Mouse (Mus musculus) cerebral cortex, adult 2 months (tissue): Measurements from ENCODE around the gene Atp8a2.

Experiments
- WGBS: fragments of 180-500 bp; shearing (Covaris S2); methylation state at CpG from one replicate; pipeline ENCODE4 v1.1.7; 2018; 5-methylcytosine and 5-hydroxymethylcytosine counted together

The Atp8a2 gene

GRCm38 (mm10) chr14:59927804-59928203 is 269.2 kb downstream of the Atp8a2 start:
- WGBS: 84% methylated on average over 5 of the region's 5 CpGs

- 76% methylated on average over 8 of the region's 8 CpGs for WGBS
These were observed 277.1 kb downstream of the Atp8a2 start for GRCm38 (mm10) chr14:59919865-59920264.

- 83% methylated on average over 7 of the region's 7 CpGs for WGBS
These were observed 293.4 kb downstream of the Atp8a2 start for GRCm38 (mm10) chr14:59903484-59904130.

- WGBS: 37% methylated on average over 1 of the region's 1 CpGs
These were observed 303.0 kb downstream of the Atp8a2 start for GRCm38 (mm10) chr14:59893971-59894370.

DNA sequence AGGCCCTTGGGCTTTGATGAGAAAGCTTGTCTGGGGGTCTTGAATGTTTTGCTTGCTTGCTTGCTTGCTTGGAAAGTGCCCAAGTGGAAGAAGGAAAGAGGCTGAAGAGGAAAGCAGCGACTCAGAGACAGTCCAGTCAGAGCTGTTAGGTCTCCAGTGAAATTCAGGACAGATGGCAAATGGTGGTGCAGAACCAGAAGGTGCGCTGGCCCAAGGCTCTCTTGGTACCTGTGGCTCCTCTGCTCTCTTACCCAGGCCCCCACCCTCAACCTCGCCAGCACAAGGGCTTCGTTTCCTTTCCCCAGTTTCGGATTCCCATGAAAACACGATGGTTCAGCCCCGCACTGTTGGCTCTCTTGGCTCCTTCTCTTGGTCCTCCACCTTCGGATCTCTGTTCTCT is 304.9 kb downstream of the Atp8a2 start:
- 89% methylated on average over 8 of the region's 8 CpGs for WGBS

DNA sequence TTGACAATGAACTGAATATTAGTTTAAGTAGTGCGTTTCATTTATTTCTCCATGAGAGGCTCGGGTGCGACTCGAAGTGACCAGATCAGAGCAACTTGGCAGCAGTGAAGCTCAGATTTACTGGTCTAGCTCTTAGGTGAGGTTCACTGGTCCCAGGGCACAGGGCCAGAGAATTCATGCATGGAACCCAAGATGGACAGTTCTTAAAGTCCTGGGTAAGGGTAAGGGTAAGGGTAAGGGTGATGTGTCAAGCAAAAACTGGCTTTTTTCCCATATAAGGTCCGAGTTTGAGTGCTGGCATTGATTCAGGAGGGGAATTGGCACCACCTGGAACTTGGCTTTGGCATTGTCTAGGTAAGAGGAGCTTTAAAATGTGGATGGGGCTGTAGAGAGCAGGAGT is 305.5 kb downstream of the Atp8a2 start:
- 87% methylated on average over 5 of the region's 5 CpGs for WGBS

DNA sequence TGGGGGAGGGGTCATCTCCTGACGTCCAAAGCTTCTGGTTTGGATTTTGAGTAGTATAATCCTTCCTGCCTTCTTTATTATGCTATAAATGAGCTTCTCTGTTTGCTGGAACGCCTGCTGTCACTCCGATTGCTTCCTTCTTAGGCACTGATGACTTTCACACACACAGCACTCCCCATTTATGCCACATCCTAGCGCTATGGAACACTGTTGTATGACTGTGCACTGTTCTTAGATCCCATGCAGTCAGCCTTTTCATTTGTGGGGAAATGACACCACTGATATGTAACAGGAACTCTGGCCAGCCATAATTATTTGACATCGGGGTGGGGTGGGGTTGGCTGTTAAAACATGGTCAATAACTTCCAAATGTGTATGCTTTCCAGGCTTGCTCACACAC is 306.2 kb downstream of the Atp8a2 start:
- 57% methylated on average over 5 of the region's 5 CpGs for WGBS

GRCm38 (mm10) chr14:59890107-59890506 is 306.9 kb downstream of the Atp8a2 start:
- 71% methylated on average over 7 of the region's 7 CpGs for WGBS

GRCm38 (mm10) chr14:59888446-59888845 is 308.5 kb downstream of the Atp8a2 start:
- WGBS: 80% methylated on average over 1 of the region's 1 CpGs

DNA sequence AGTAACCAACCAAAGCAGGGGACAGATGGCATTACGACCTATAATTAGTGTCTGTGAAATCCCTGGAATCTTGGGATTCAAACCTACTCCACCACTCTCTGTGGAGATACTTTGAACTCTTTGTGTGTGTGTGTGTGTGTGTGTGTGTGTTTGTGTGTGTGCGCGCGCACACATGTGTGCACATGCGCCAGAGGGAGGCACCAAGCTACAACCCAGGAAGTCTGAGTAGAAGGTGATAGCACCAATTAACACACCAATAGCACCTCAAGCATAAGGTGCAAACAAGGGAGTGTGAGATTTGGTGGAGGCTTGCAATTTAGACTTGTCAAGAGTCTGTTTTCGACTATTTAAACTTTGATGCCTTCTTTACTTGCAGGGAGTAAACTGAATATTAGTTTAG is 308.9 kb downstream of the Atp8a2 start:
- 71% methylated on average over 6 of the region's 6 CpGs for WGBS

GRCm38 (mm10) chr14:59887061-59887861 is 309.7 kb downstream of the Atp8a2 start:
- WGBS: 28% methylated on average over 15 of the region's 15 CpGs

DNA sequence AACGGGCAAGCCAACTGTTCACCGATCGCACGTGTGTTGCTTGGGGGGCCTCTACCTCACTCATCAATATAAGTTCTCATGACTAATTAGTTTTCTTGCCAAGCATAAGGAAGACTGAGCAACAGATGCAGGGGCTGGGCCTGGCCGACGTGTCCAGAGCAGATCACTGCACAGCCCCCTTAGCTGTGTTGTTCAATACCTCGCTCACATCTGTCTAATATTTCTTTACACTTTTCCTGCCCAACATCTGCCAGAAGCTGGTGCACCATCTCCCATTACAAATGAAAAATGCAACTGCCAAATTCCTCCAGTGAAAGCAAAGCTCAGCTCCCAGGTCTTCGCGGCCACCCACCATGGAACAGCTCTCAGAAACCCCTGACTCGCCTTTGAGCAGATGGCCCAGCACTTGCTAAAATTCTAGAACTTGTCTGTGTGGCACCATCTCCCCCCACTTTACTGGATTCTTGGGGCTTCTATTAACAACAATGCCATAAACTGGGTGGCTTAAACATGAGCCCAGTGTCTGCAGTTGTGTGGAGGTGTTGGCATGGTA is 313.4 kb downstream of the Atp8a2 start:
- 93% methylated on average over 10 of the region's 10 CpGs for WGBS

DNA sequence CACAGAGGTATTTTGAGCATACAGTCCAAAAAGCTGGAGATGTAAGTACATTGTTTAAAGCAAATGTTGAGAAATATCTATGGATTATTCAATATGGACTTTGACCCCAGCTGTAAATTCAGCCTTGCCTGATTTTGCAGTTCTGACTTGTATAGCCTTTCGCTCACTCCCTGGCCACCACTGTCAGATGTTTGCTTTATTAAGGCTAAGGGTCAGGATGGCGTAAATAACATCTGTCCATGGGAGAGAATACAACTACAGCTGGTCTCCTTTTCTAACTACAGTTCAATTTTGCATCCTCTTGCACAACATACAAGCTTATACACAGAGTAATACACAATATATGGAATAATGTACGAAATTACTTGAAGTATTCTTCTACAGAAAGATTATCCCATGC is 316.1 kb downstream of the Atp8a2 start:
- WGBS: 94% methylated on average over 3 of the region's 3 CpGs

DNA sequence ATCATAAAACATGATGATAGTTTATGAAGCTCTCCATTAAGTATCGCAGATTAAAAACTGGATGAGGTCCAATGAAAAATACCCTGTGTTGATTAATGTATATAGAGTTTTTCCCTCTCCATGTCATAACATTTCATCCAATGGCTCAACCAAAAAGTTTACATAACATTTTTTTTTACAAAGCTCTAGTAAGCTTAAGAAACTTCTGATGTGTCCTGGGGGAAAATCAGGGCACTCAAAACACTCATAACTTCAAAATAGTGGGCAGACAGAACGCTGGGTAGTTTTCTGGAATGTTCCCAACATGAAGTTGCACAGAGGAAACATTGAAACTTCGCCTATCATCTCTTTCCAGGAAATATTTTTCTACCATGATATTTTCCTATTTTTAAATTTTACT is 318.7 kb downstream of the Atp8a2 start:
- WGBS: 85% methylated on average over 3 of the region's 3 CpGs

DNA sequence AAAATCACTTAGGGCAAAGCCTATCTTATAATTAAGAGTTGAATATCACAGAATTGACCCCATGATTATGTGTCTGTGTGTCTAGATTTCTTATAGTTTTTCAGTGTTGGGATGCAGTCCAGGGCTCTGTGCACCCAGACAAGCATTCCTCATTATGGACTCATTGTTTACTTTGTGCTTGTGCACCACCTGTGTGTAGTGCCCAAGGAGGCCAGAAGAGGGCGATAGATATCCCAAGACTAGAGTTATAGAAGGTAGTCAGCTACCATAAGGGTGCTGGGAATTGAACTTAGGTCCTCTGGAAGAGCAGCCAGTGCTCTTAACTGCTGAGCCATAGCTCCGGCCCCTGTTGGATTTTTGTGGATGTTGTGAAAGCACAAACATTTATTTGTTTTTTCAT is 320.5 kb downstream of the Atp8a2 start:
- WGBS: 83% methylated on average over 2 of the region's 2 CpGs

GRCm38 (mm10) chr14:59868369-59868768 is 328.6 kb downstream of the Atp8a2 start:
- 81% methylated on average over 7 of the region's 7 CpGs for WGBS

DNA sequence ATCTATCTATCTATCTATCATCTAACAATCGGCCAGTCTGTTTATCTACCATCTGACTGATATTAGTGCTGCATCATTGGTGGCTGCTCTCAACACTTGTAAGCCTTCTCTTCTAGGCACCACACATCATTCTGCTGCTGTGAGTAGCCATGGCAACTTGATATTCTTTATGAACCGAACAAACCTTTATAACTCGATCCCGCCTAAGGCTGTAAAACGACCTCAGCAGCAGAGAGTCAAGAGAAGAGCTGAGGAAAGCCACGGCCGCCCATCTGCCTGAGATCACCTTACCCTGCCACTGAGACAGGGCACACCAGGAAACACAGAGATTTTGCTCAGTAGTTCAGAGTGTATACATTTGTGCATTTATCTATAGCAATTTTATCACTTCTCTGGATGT is 329.2 kb downstream of the Atp8a2 start:
- 62% methylated on average over 7 of the region's 7 CpGs for whole genome bisulfite sequencing

DNA sequence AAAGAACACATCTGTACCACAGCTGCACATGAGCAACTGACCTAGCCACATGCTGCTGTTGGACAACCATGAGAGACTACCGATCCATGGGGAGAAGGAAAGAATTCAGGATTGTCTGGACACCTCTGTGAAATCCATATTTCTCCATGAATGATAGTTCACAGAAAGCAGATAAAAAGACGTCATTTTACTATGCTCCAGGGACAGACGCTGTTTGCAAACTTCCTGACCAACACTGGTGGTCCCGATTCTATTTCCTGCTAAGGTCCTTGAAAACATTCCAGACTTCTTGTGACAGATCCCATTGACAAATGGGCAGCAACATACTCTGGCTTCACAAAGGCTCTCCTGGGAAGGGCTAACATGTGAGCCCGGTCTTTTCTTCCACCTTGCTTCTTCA is 331.0 kb downstream of the Atp8a2 start:
- 76% methylated on average over 5 of the region's 5 CpGs for WGBS

DNA sequence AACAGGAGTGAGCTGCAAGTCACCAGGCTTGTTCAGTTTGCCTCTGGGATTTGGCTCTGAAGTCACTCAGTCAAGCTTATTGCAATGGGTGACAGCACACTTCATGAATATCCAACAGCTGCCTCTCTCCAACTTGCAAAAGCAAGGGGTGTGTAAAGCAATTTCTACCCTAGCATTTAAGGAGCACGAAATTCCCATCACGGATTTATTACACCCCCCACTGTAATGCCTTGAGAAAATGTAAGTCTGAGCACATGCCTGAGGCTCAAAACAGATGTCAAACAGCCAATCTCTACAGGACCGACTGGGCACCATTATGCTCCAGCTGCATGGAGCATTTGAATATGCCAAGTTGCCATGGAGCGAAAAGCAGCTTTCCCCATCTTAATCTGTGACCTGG is 334.6 kb downstream of the Atp8a2 start:
- WGBS: 50% methylated on average over 4 of the region's 4 CpGs

GRCm38 (mm10) chr14:59859830-59860229 is 337.1 kb downstream of the Atp8a2 start:
- 98% methylated on average over 11 of the region's 11 CpGs for whole genome bisulfite sequencing

GRCm38 (mm10) chr14:59858501-59859225 is 338.3 kb downstream of the Atp8a2 start:
- 93% methylated on average over 6 of the region's 6 CpGs for WGBS

- WGBS: 78% methylated on average over 9 of the region's 9 CpGs
These were observed 343.8 kb downstream of the Atp8a2 start for GRCm38 (mm10) chr14:59853139-59853538.
